Mouse (Mus musculus) liver, embryonic 14.5 days (tissue): ENCODE results near the gene Suds3.

ENCODE experiments used
- CTCF ChIP-seq: IDR thresholded peaks from 2 replicates; pipeline ENCODE4 v1.5.1; 2016; ENCODE audit warnings: antibody characterized with exemption, low read depth, control low read depth
- EP300 ChIP-seq: IDR thresholded peaks from 2 replicates; pipeline ENCODE4 v1.6.1; 2016; ENCODE audit warnings: antibody characterized with exemption, low read depth

GRCm38 (mm10) chr5:117068808-117069497 lies 47.0 kb downstream of the Suds3 start:
- TF ChIP-seq CTCF (no peak), EP300 (no peak)
